In the genomic region with DNA sequence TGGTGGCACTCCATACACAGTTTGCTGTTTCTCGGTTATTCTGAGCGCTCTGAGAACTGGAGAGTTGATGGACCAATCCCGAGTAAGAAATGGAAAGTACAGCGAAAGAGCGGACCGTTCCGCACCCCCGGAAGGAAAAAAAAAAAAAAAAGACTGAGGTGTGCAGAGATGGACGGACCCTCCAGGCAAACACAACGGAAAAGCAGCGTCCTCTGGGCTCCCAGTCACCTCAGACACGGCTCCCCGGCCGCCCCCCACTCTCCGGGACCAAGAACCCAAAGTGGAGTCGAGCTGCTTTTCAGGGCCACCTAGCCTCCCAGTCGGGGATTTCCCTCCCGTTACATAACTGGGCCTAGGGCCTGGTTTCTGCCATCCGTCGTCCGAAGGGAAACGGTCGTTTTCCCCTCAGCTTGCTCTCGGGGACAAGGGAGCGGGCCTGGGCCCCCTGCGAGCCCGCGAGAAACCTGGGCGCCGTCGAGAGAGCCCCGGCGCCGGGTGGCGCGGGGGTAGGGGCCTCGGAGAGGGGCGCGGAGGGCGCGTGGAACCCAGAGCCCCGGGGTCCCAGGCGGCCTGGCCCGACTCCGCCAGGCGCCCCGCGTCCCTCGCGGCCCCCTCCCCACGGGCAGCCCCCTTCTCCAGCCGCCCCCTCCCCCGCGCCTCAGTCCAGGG, we compare ENCODE assay signal across 8 mouse cellular contexts. TPM values are rescaled to one million over a fixed set of nuclear protein-coding genes. Genes with fewer than 3 reads are reported as not detected.
A peak's percentile ranks its signal among the peaks of the same experiment; 100 is the strongest.
DNase-seq lines count a peak whose midpoint lies in the region; ATAC-seq and TF ChIP-seq lines count a peak whose summit lies in the region.

No protein-coding gene starts in this region.

- DNase-seq in CD4-positive, CD25-positive, alpha-beta regulatory T cell, adult 2 months (ENCODE audit: low read depth, low spot score) = peak; percentile 69
- peak; percentile 46 for DNase-seq in ZHBTc4 (ENCODE audit: low read depth, low spot score)
- peak; percentile 37 for DNase-seq in embryo, embryonic 10.5 days (ENCODE audit: low spot score)
- DNase-seq in heart, adult 8-10 months (ENCODE audit: low spot score) = peak; percentile 11
- DNase-seq in kidney, adult 9 months = peak; percentile 48
- peak; percentile 53 for DNase-seq in liver, postnatal 0 days
- peak; percentile 43 for DNase-seq in thymus, postnatal 25 days

- H3K27ac ChIP-seq in liver, postnatal 0 days (ENCODE audit: low read depth) = peak overlapping the region; percentile 98
- peak overlapping the region; percentile 91 for H3K27ac ChIP-seq in neural tube, embryonic 13.5 days (replicated peaks)

- no peak for TF ChIP-seq EP300 in liver, postnatal 0 days (IDR thresholded peaks at IDR 0.05; ENCODE audit: low read depth)

- H3K27me3 ChIP-seq in liver, postnatal 0 days (ENCODE audit: insufficient read depth, low read length) = no peaks in the 10 kb centered on the region
- H3K27me3 ChIP-seq in neural tube, embryonic 13.5 days = no peaks in the 10 kb centered on the region

- peak overlapping the region; percentile 93 for H3K4me3 ChIP-seq in liver, postnatal 0 days (ENCODE audit: low read depth, low read length)
- H3K4me3 ChIP-seq in neural tube, embryonic 13.5 days = peak overlapping the region; percentile 99

- peaks cover 18% of the 10 kb centered on the region for H3K4me1 ChIP-seq in liver, postnatal 0 days (ENCODE audit: insufficient read depth)
- peaks cover 31% of the 10 kb centered on the region for H3K4me1 ChIP-seq in neural tube, embryonic 13.5 days (replicated peaks)

- peak overlapping the region; percentile 69 for H3K4me2 ChIP-seq in liver, postnatal 0 days (ENCODE audit: low read depth, low read length)
- peak overlapping the region; percentile 87 for H3K4me2 ChIP-seq in neural tube, embryonic 13.5 days

- under 1% methylated on average over 29 of the region's 54 CpGs for WGBS in liver, postnatal 0 days (ENCODE audit: insufficient replicate concordance)
- WGBS in neural tube, embryonic 13.5 days = under 1% methylated on average over 44 of the region's 54 CpGs

- H3K9me3 ChIP-seq in liver, postnatal 0 days (ENCODE audit: low read length) = no peaks in the 10 kb centered on the region
- H3K9me3 ChIP-seq in neural tube, embryonic 13.5 days = no peaks in the 10 kb centered on the region

- peak; percentile 67 for ATAC-seq in liver, postnatal 0 days
- ATAC-seq in neural tube, embryonic 13.5 days (ENCODE audit: low read depth) = no peak; the same call in 1 of the 2 replicates

- peak overlapping the region; percentile 99 for H3K9ac ChIP-seq in liver, postnatal 0 days (replicated peaks)
- peak overlapping the region; percentile 99 for H3K9ac ChIP-seq in neural tube, embryonic 13.5 days

- H3K36me3 ChIP-seq in liver, postnatal 0 days (replicated peaks; ENCODE audit: insufficient read depth, low read length) = 0 out of 2 replicates have a peak, but pooled peaks cover 3% of the 10 kb centered on the region
- no peaks in the 10 kb centered on the region for H3K36me3 ChIP-seq in neural tube, embryonic 13.5 days

- TF ChIP-seq CTCF in liver, postnatal 0 days (IDR thresholded peaks at IDR 0.05; ENCODE audit: low read depth) = no peak

RNA-seq across cellular contexts. Expression of a gene that starts 0.5 kb away (rescaled TPM):
- 10 to 100 TPM; 57.1 to 62.9 (median 62.1) TPM for total RNA-seq in heart, adult 8-10 months (2022)
- 96.2 and 97.3 TPM in 2 replicates for polyA plus RNA-seq in liver, postnatal 0 days (2015; fragmentation: Nextera tagmentation; extraction: Ambion mirVana)
- 402 and 414 TPM in 2 replicates for polyA plus RNA-seq in neural tube, embryonic 13.5 days (2015; fragmentation: Nextera tagmentation; extraction: Ambion mirVana)

RNA-seq across cellular contexts. Expression of a gene that starts 14.7 kb away (rescaled TPM):
- total RNA-seq in heart, adult 8-10 months (2022) = 10 to 100 TPM; 26.2 to 35.4 (median 28.1) TPM
- 80.6 and 81.8 TPM in 2 replicates for polyA plus RNA-seq in liver, postnatal 0 days (2015; fragmentation: Nextera tagmentation; extraction: Ambion mirVana)
- polyA plus RNA-seq in neural tube, embryonic 13.5 days (2015; fragmentation: Nextera tagmentation; extraction: Ambion mirVana) = 149 and 151 TPM in 2 replicates

Comparison
In these comparisons a context has a peak if more than half of its experiments do, and no peak if none do; other contexts are left out.
1. DNase-seq: peak in every context shown above with its lines; median percentile 69 in CD4-positive, CD25-positive, alpha-beta regulatory T cell, adult 2 months; 53 in liver, postnatal 0 days; 48 in kidney, adult 9 months; 46 in ZHBTc4; 43 in thymus, postnatal 25 days; 37 in embryo, embryonic 10.5 days; 11 in heart, adult 8-10 months.